Mouse (Mus musculus): ENCODE measurements around the gene Pmepa1.

DNA sequence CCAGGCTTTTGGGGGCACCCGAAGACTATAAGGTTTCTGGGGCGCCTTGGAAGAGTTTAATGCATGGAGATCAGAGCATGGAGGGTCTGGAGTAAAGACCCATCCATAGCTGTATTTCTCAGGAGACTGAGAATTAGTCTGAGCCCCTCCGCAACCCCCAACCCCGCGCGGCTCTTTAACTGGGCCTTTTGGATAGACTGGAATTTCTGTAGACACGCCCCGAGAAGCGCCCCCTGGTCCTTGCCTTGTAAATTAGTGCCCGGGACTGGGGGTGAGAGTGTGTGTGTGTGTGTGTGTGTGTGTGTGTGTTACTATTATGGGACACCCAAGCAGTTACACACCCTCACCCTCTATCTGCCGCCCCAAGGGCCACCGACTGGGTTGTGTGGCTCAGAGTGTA is 526 bp upstream of the Pmepa1 start:
- TF ChIP-seq CTCF (IDR thresholded peaks at IDR 0.05; ENCODE audit: extremely low read depth, insufficient read depth, insufficient read length, insufficient replicate concordance) (no peak), POLR2A (IDR thresholded peaks at IDR 0.05; ENCODE audit: low read depth, low read length) (no peak)
